Mouse (Mus musculus) granulocyte monocyte progenitor cell, adult 5-6 weeks (primary cell): ENCODE results near the gene Serp2. TPM values are rescaled to one million over a fixed set of nuclear protein-coding genes. Genes with fewer than 3 reads are reported as not detected.
A peak's percentile ranks its signal among the peaks of the same experiment; 100 is the strongest.
"Not testable (repeated sequence)": the region's sequence is repeated elsewhere in the genome, so short reads cannot be mapped to it uniquely, and the experiment has no call there.

Experiments used
- ATAC-seq: replicated peaks from 2 replicates; pipeline ENCODE4 v1.8.0; 2016; ENCODE audit warnings: mild to moderate bottlenecking, moderate TSS enrichment, inconsistent platforms; ENCODE audit not compliant: poor library complexity, severe bottlenecking
- total RNA-seq, 2 experiments: library from RNA; stranded (forward) in 1 of 2; stranded (reverse) in 1 of 2; fragments of 200-712, 200-1000 nt in 1 of 2; fragments of >200 nt in 1 of 2; fragmentation: Nextera tagmentation in 1 of 2; gene quantifications; 2 replicates each; pipeline ENCODE4 v1.2.3; 2014 to 2017

Serp2 gene
- total RNA-seq, 2 experiments from 2014 or later: not detected

GRCm38 (mm10) chr14:76577840-76578239 lies 21.2 kb upstream of the Serp2 start:
- no peak for ATAC-seq

- no peak for ATAC-seq
These were observed 13.6 kb upstream of the Serp2 start for GRCm38 (mm10) chr14:76570292-76570691.

- ATAC-seq: peak; percentile 77
These were observed 12.7 kb upstream of the Serp2 start for GRCm38 (mm10) chr14:76569271-76569961.

- ATAC-seq: no peak
These were observed 11.9 kb upstream of the Serp2 start for GRCm38 (mm10) chr14:76568548-76568947.

GRCm38 (mm10) chr14:76567280-76567679 lies 10.6 kb upstream of the Serp2 start:
- no peak for ATAC-seq

GRCm38 (mm10) chr14:76566711-76567110 lies 10.0 kb upstream of the Serp2 start:
- no peak for ATAC-seq

GRCm38 (mm10) chr14:76566193-76566592 lies 9.5 kb upstream of the Serp2 start:
- ATAC-seq: no peak

- ATAC-seq: no peak
These were observed 2.5 kb upstream of the Serp2 start for GRCm38 (mm10) chr14:76559208-76559607.

- not testable (repeated sequence) for ATAC-seq
These were observed 1.5 kb upstream of the Serp2 start for GRCm38 (mm10) chr14:76558171-76558570.

GRCm38 (mm10) chr14:76556031-76556851 lies 448 bp downstream of the Serp2 start:
- peak; percentile 22; the same call in 1 of the 2 replicates for ATAC-seq

GRCm38 (mm10) chr14:76555263-76556030 lies 1.2 kb downstream of the Serp2 start:
- peak; percentile 48 for ATAC-seq

GRCm38 (mm10) chr14:76544136-76544535 lies 12.6 kb downstream of the Serp2 start:
- peak; percentile 77 for ATAC-seq

- ATAC-seq: no peak
These were observed 15.3 kb downstream of the Serp2 start for GRCm38 (mm10) chr14:76541341-76541740.

- ATAC-seq: no peak
These were observed 16.6 kb downstream of the Serp2 start for GRCm38 (mm10) chr14:76540005-76540670.

GRCm38 (mm10) chr14:76536921-76537320 lies 19.8 kb downstream of the Serp2 start:
- ATAC-seq: no peak

- ATAC-seq: no peak
These were observed 21.6 kb downstream of the Serp2 start for GRCm38 (mm10) chr14:76535096-76535495.

GRCm38 (mm10) chr14:76533170-76533815 lies 23.4 kb downstream of the Serp2 start:
- ATAC-seq: no peak

GRCm38 (mm10) chr14:76532257-76533169 lies 24.2 kb downstream of the Serp2 start:
- ATAC-seq: no peak
